Mouse (Mus musculus) limb, embryonic 14.5 days (tissue): Measurements from ENCODE around the gene 4931414P19Rik. TPM values are rescaled to one million over a fixed set of nuclear protein-coding genes. Genes with fewer than 3 reads are reported as not detected.

Source experiments
- ATAC-seq: fragments of 200-750 bp; cut with Nextera tagmentation; 2 replicates; pipeline ENCODE4 v1.8.0; 2017; ENCODE audit warnings: low read depth, moderate number of reproducible peaks, moderate TSS enrichment; ENCODE audit not compliant: low FRiP score
- DNase-seq: peaks from one replicate; pipeline ENCODE4 v3.0.0-alpha.2; 2015; ENCODE audit warnings: low spot score
- H3K27ac ChIP-seq: fragments of 300-500 bp; sonication (generic); replicated peaks from 2 replicates; pipeline ENCODE4 v1.5.1; 2014; ENCODE audit warnings: low read depth, mild to moderate bottlenecking, low read length, moderate library complexity, mixed read lengths
- H3K27me3 ChIP-seq: fragments of 300-500 bp; sonication (generic); 2 replicates; pipeline ENCODE4 v1.6.1; 2014; ENCODE audit warnings: low read length, mixed read lengths; ENCODE audit not compliant: control insufficient read depth, insufficient read depth
- H3K36me3 ChIP-seq: fragments of 300-500 bp; sonication (generic); 2 replicates; pipeline ENCODE4 v1.6.1; 2014; ENCODE audit warnings: mild to moderate bottlenecking, low read length, moderate library complexity, mixed read lengths; ENCODE audit not compliant: control insufficient read depth, insufficient read depth
- H3K4me1 ChIP-seq: fragments of 300-500 bp; sonication (generic); 2 replicates; pipeline ENCODE4 v1.6.1; 2014; ENCODE audit warnings: antibody characterized with exemption, low read length, mixed read lengths; ENCODE audit not compliant: control insufficient read depth, insufficient read depth
- H3K4me2 ChIP-seq: fragments of 300-500 bp; sonication (generic); replicated peaks from 2 replicates; pipeline ENCODE4 v1.6.1; 2014; ENCODE audit warnings: low read depth, mild to moderate bottlenecking, low read length, moderate library complexity; ENCODE audit not compliant: severe bottlenecking
- H3K4me3 ChIP-seq: fragments of 300-500 bp; sonication (generic); replicated peaks from 2 replicates; pipeline ENCODE4 v1.5.1; 2014; ENCODE audit warnings: low read length
- H3K9ac ChIP-seq: fragments of 300-500 bp; sonication (generic); 2 replicates; pipeline ENCODE4 v1.6.1; 2014; ENCODE audit warnings: mild to moderate bottlenecking, low read depth, low read length, moderate library complexity; ENCODE audit not compliant: severe bottlenecking
- H3K9me3 ChIP-seq: fragments of 300-500 bp; sonication (generic); 2 replicates; pipeline ENCODE4 v1.6.1; 2016; ENCODE audit warnings: low read length; ENCODE audit not compliant: control insufficient read depth
- POLR2A ChIP-seq: fragments of 200-500 bp; IDR thresholded peaks from 2 replicates; pipeline ENCODE4 v1.8.0; 2012; ENCODE audit warnings: inconsistent platforms, mild to moderate bottlenecking, moderate library complexity, borderline replicate concordance; ENCODE audit not compliant: insufficient read depth, insufficient read length; ENCODE audit errors: extremely low read depth
- WGBS: fragments of 180-500 bp; shearing (Covaris S2); extraction: QIAGEN DNeasy Blood & Tissue Kit; methylation state at CpG from one replicate; pipeline ENCODE4 v1.1.7; 2014; 5-methylcytosine and 5-hydroxymethylcytosine counted together
- polyA plus RNA-seq, 2 experiments: library from polyadenylated mRNA; depleted of rRNA in 1 of 2; stranded (reverse) in 1 of 2; unstranded in 1 of 2; fragments of >200 nt; fragmentation: Nextera tagmentation in 1 of 2; extraction: Ambion mirVana in 1 of 2; gene quantifications; 2 replicates each; pipeline versions ENCODE4 v1.2.1 to v1.2.3; 2012 to 2014

The 4931414P19Rik gene
- polyA plus RNA-seq, 2 experiments, result 4.4 to 14.0 TPM

DNA sequence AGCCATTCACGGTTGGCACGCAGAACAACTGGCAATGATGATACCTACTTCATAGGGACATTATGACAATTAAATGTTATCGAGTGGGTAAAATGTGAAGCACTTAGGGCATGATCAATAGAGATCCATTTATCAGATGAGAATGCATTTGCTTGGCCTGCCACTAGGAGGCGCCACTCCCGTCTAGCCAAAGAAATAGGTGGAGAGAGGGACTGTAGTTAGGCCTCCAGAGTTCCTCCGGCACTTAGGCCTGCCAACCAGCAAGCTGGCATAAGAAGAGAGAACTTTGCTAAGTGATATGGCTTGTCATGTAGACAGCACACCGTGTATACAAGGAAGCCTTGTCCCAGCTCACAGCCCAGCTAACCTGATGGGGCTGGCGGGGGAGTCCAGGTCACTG is 31.2 kb upstream of the 4931414P19Rik start:
- H3K4me3 ChIP-seq, result no peak overlapping the region
- DNase-seq (no peak), ATAC-seq (no peak)
- TF ChIP-seq POLR2A, result no peak
- no peak overlapping the region for H3K9ac ChIP-seq
- no peak overlapping the region for H3K4me2 ChIP-seq
- peaks cover 63% of the 10 kb centered on the region for H3K36me3 ChIP-seq
- no peaks in the 10 kb centered on the region for H3K27me3 ChIP-seq
- WGBS, result 57% methylated on average over 8 of the region's 8 CpGs
- no peaks in the 10 kb centered on the region for H3K9me3 ChIP-seq
- H3K4me1 ChIP-seq, result peaks cover 10% of the 10 kb centered on the region
- no peak overlapping the region for H3K27ac ChIP-seq

DNA sequence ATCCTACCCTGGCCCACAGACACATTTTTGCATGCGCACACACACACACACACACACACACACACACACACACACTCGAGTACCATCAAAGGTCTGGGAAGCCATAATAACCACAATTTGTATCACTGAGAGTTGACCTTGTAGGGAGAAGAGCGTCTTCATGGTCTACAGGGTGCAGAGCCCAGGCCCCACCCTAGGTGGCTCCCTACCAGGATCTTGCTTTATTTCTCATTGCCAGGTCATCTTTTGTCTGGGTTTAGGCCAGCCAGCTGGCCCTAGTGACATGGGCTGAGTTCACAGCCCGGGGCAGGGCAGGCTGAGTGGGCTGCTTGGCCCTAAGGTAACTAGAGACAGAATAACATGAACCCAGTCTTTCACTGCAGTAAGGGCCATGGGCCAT is 28.4 kb upstream of the 4931414P19Rik start:
- no peak for ATAC-seq
- WGBS, result 88% methylated on average over 4 of the region's 4 CpGs
- no peak overlapping the region for H3K4me3 ChIP-seq

DNA sequence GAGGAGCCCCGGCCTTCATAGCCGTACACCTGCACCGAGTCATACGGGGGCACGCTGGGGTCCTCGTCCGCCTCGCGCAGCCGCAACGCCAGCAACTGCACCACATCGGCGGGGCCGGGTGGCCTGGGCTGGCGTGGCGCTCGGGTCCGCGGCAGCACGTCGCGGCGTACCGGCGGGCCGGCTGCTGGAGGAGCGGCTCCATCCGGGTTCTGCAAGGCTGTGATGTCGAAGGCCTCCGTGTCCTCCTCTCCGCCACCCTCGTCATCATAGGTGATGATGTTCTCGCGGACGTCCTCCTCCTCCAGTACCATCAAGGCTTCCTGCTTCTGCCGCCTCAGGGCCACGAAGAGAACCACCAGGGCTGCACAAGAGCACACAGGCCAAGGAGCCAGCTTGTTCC is 26.5 kb upstream of the 4931414P19Rik start:
- Histone ChIP-seq H3K4me1 (no peaks in the 10 kb centered on the region), H3K27me3 (no peaks in the 10 kb centered on the region), H3K4me3 (no peak overlapping the region), H3K9me3 (no peaks in the 10 kb centered on the region), H3K9ac (no peak overlapping the region), H3K27ac (no peak overlapping the region), H3K4me2 (no peak overlapping the region), H3K36me3 (peaks cover 63% of the 10 kb centered on the region)
- DNase-seq, result no peak
- WGBS, result 91% methylated on average over 17 of the region's 37 CpGs
- TF ChIP-seq POLR2A, result no peak
- ATAC-seq, result no peak

More for the DNA sequence above, 28.4 kb upstream of the 4931414P19Rik start:
- no peak for TF ChIP-seq POLR2A
- H3K4me2 ChIP-seq, result no peak overlapping the region
- no peak for DNase-seq
- H3K27me3 ChIP-seq, result no peaks in the 10 kb centered on the region
- H3K36me3 ChIP-seq, result peaks cover 77% of the 10 kb centered on the region
- H3K9me3 ChIP-seq, result no peaks in the 10 kb centered on the region
- H3K27ac ChIP-seq, result no peak overlapping the region
- no peak overlapping the region for H3K9ac ChIP-seq
- H3K4me1 ChIP-seq, result no peaks in the 10 kb centered on the region; the same call in 1 of the 2 replicates

DNA sequence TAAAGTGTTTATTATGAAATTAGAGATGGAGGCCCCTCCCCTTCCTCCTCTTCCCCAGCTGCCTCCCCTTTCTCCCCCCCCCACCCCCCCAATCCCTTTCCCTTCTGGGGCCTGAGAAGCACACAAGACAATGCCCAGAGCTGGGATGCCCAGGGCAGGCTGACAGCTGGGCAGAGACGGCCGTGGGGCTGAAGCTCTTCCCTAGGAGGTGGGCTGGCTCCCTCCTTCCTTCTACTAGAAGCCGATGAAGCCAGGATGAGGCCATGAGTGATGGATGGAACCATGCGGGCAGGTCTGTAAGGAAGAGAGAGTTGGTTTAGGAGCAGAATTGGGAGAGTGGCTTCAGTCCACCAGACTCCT is 25.4 kb upstream of the 4931414P19Rik start:
- DNase-seq (no peak), ATAC-seq (no peak)
- no peak for TF ChIP-seq POLR2A
- Histone ChIP-seq H3K36me3 (peaks cover 53% of the 10 kb centered on the region), H3K4me1 (no peaks in the 10 kb centered on the region), H3K27me3 (no peaks in the 10 kb centered on the region), H3K9ac (no peak overlapping the region), H3K27ac (no peak overlapping the region), H3K4me3 (no peak overlapping the region), H3K4me2 (no peak overlapping the region), H3K9me3 (no peaks in the 10 kb centered on the region)
- WGBS, result 68% methylated on average over 4 of the region's 4 CpGs

DNA sequence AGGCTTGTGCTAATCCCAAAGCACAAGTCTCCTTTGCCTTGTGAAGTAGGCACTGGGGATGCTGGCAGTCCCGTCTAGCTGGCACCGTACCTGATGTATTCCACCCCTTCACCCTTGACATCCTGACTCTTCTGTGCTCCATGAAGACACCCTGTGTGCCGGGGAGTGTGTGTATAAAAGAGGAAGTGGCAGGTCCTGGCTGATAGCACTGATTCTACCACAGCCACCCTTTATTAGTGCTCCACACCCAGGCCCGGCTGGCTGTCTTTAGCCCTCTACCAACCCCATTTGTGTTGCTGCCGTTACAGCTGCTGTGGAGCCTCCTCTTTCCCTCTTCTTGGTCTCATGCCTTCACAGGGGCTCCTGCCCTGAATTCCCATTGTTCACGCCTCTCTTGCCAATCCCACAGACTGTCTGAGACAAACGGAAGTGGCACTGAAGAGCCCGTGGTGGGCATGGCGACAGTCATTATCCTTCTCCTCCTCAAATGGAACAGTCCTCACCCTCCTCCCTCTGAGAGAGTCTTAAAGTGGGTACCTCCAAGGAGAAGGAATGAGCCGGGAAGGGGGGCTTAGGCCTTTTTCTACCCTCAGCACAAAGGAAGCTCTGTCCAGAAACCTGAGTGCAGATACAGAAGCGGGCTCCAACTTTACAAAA is 24.9 kb upstream of the 4931414P19Rik start:
- DNase-seq (no peak), ATAC-seq (no peak)
- TF ChIP-seq POLR2A, result no peak
- Histone ChIP-seq H3K4me3 (no peak overlapping the region), H3K4me2 (no peak overlapping the region), H3K4me1 (no peaks in the 10 kb centered on the region), H3K9ac (no peak overlapping the region), H3K27ac (no peak overlapping the region), H3K36me3 (peaks cover 48% of the 10 kb centered on the region), H3K27me3 (no peaks in the 10 kb centered on the region), H3K9me3 (no peaks in the 10 kb centered on the region)
- 72% methylated on average over 11 of the region's 11 CpGs for WGBS
